Mouse (Mus musculus): ENCODE results near the gene Gm45021. TPM values are rescaled to one million over a fixed set of nuclear protein-coding genes. Genes with fewer than 3 reads are reported as not detected.

Gene Gm45021
- polyA plus RNA-seq, 1 experiment from 2014 or later: not detected

DNA sequence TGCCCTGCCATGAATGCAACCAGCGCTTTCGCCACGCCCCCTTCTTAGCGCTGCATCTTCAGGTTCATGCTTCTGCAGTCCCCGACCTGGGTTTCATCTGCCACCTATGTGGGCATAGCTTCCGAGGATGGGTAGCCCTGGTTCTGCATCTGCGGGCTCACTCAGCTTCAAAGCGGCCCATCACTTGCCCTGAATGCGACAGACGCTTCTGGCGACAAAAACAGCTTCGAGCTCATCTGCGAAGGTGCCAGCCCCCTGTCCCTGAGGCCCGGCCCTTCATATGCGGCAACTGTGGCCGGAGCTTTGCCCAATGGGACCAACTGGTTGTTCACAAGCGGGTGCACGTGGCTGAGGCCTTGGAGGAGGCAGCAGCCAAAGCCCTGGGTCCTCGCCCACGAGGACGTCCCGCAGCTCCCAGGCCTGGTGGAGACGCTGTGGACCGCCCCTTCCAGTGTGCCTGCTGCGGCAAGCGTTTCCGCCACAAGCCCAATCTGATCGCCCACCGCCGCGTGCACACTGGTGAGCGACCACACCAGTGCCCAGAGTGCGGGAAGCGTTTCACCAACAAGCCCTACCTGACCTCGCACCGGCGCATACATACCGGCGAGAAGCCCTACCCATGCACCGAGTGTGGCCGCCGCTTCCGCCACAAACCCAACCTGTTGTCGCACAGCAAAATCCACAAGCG, 7.3 kb downstream of the Gm45021 start:
- no peak for ATAC-seq (replicated peaks; ENCODE audit: low FRiP score)
- Histone ChIP-seq H3K4me3 (ENCODE audit: low read depth, low read length) (no peak overlapping the region), H3K9me3 (ENCODE audit: control insufficient read depth, low read length) (peaks cover 11% of the 10 kb centered on the region), H3K4me1 (replicated peaks; ENCODE audit: control insufficient read depth, insufficient read depth, low read length) (peaks cover 9% of the 10 kb centered on the region; the same call in 1 of the 2 replicates), H3K27me3 (ENCODE audit: control insufficient read depth, insufficient read depth, low read length) (no peaks in the 10 kb centered on the region), H3K36me3 (ENCODE audit: control insufficient read depth, insufficient read depth, low read length) (peaks cover 25% of the 10 kb centered on the region), H3K27ac (ENCODE audit: low read depth, low read length) (no peak overlapping the region), H3K9ac (ENCODE audit: low read length) (no peak overlapping the region), H3K4me2 (ENCODE audit: low read depth, low read length, severe bottlenecking) (no peak overlapping the region)
- no peak for DNase-seq (ENCODE audit: low spot score)
- 96% methylated on average over 45 of the region's 45 CpGs for WGBS

DNA sequence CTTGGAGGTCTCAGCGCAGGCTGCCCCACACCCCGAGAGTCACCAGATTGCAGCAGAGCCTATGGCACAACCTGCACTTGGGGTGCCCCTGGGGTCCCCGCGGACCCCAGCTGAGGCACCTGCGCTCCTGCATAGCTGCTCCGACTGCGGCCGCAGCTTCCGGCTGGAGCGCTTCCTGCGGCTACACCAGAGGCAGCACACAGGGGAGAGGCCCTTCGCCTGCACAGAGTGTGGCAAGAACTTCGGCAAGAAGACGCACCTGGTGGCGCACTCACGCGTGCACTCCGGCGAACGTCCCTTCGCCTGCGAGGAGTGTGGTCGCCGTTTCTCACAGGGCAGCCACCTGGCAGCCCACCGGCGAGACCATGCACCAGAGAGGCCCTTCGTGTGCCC, 7.8 kb downstream of the Gm45021 start:
- Histone ChIP-seq H3K4me2 (ENCODE audit: low read depth, low read length, severe bottlenecking) (no peak overlapping the region), H3K36me3 (ENCODE audit: control insufficient read depth, insufficient read depth, low read length) (peaks cover 25% of the 10 kb centered on the region), H3K4me1 (replicated peaks; ENCODE audit: control insufficient read depth, insufficient read depth, low read length) (peaks cover 9% of the 10 kb centered on the region; the same call in 1 of the 2 replicates), H3K27me3 (ENCODE audit: control insufficient read depth, insufficient read depth, low read length) (no peaks in the 10 kb centered on the region), H3K27ac (ENCODE audit: low read depth, low read length) (no peak overlapping the region), H3K4me3 (ENCODE audit: low read depth, low read length) (no peak overlapping the region), H3K9ac (ENCODE audit: low read length) (no peak overlapping the region), H3K9me3 (ENCODE audit: control insufficient read depth, low read length) (peaks cover 11% of the 10 kb centered on the region)
- ATAC-seq (replicated peaks; ENCODE audit: low FRiP score): no peak
- no peak for DNase-seq (ENCODE audit: low spot score)
- 96% methylated on average over 27 of the region's 27 CpGs for WGBS

DNA sequence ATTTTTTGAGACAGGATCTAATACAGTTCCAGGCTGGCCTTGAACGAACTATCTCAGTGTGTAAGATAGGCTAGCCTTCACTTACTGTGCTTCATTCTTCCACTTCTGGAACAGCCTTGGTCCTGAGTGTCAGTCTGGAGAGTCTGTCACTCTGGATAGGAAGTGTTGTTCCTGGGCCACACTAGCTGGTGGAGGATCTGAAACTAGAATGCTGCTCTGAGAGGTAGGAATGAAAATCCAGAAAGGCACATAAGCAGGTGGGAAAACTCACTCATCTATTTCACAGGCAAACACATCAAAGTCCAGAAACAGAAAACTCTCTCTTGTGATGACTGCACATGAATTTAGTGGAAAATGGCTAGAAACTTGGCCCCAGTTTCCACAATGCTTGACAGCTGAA, 11.2 kb downstream of the Gm45021 start:
- peaks cover 6% of the 10 kb centered on the region for H3K4me1 ChIP-seq (replicated peaks; ENCODE audit: control insufficient read depth, insufficient read depth, low read length)
- DNase-seq (ENCODE audit: low spot score) (no peak), ATAC-seq (replicated peaks; ENCODE audit: low FRiP score) (no peak)
- H3K9me3 ChIP-seq (ENCODE audit: control insufficient read depth, low read length): peaks cover 11% of the 10 kb centered on the region
- 88% methylated on average over 1 of the region's 1 CpGs for WGBS
- no peak overlapping the region for H3K4me2 ChIP-seq (ENCODE audit: low read depth, low read length, severe bottlenecking)
- no peak overlapping the region for H3K9ac ChIP-seq (ENCODE audit: low read length)
- peaks cover 25% of the 10 kb centered on the region for H3K36me3 ChIP-seq (ENCODE audit: control insufficient read depth, insufficient read depth, low read length)
- no peaks in the 10 kb centered on the region for H3K27me3 ChIP-seq (ENCODE audit: control insufficient read depth, insufficient read depth, low read length)
- H3K27ac ChIP-seq (ENCODE audit: low read depth, low read length): no peak overlapping the region
- H3K4me3 ChIP-seq (ENCODE audit: low read depth, low read length): no peak overlapping the region

DNA sequence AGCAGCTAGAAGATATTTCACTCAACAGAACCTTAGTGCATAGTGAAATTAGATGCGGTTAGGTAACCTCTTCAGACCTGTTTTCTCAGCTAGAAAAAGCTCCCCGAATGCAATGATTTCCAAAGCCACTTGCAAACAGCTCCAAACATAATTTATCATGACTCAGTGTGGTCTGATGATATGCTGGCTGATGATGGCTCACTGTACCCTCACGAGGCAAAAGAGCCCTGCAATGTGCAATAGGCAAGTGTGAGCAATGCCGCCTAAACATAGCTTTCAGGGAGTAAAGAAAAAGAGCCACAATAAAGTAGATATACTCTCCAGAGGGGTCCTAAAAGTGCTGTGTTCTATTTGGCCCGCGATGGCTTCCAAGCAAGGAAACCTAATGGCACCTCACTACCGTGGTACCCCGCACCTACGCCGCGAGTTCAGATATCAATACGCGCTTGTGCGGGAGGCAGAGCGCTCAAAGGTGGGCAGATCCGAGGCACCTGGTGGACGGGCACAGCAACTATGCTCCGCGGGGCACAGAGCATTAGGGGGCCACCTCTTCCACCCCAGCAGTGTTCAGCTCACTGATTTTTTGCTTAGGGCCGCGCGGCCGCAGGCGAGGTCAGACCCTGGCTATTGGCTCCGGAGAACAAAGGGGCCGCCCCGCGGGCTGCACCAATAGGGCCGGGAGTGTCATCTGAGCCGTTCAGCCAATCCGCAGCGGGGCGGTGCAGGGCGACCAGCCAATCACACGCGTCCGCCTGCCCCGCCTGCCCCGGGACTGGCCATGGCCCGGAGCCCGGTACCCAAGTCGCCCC, 12.1 kb downstream of the Gm45021 start, which contains the start of gene Zfp775:
Gene Zfp775 (plus strand): TSS at position 793 of the 809 bp plus-strand sequence.
- peak within 1 kb of the TSS; percentile 93 for H3K9ac ChIP-seq (ENCODE audit: low read length)
- peak; percentile 98 for DNase-seq (ENCODE audit: low spot score)
- H3K9me3 ChIP-seq (ENCODE audit: control insufficient read depth, low read length): peaks cover 8% of the 10 kb centered on the region
- peaks cover 20% of the 10 kb centered on the region for H3K36me3 ChIP-seq (ENCODE audit: control insufficient read depth, insufficient read depth, low read length)
- peaks cover 6% of the 10 kb centered on the region for H3K4me1 ChIP-seq (replicated peaks; ENCODE audit: control insufficient read depth, insufficient read depth, low read length)
- peak; percentile 100 for ATAC-seq (replicated peaks; ENCODE audit: low FRiP score)
- no peaks in the 10 kb centered on the region for H3K27me3 ChIP-seq (ENCODE audit: control insufficient read depth, insufficient read depth, low read length)
- H3K4me2 ChIP-seq (ENCODE audit: low read depth, low read length, severe bottlenecking): peak within 1 kb of the TSS; percentile 89
- peak within 1 kb of the TSS; percentile 64 for H3K27ac ChIP-seq (ENCODE audit: low read depth, low read length)
- peak within 1 kb of the TSS; percentile 69 for H3K4me3 ChIP-seq (ENCODE audit: low read depth, low read length)
- 5% methylated on average over 42 of the region's 42 CpGs for WGBS

DNA sequence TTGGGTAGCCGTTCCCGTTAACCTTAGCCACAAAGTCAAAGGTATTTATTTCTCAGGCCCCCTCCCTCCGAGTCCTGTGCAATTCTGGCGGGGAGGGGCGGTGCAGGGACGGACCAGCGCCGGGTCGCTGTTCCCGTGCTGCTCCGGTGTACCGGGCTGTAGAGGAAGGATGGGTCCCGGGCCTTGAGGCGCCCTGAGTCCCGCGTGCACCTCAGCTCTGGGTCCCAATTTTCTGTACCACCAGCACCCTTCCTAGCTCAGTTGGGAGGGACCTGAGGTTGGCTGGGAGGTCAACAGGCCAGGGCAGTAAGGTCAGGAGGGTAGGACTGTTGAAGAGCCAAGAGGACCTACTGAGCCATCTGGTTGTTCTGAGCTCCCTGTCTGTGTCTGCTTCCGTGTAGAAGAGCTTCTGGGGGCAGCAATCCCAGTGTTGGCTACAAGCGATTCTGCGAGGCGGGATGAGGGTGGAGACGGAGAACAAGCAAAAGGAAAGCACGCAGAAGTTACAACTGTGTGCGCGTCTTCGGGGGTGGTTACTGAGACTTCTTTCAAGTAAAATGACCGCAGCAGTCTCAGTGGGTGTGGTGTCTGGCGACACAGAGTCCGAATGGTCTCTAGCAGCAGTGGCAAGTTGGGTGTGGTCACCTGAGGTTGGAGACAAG, 12.8 kb downstream of the Gm45021 start:
- peaks cover 1% of the 10 kb centered on the region for H3K9me3 ChIP-seq (ENCODE audit: control insufficient read depth, low read length)
- ATAC-seq (replicated peaks; ENCODE audit: low FRiP score) (peak; percentile 80), DNase-seq (ENCODE audit: low spot score) (no peak)

DNA sequence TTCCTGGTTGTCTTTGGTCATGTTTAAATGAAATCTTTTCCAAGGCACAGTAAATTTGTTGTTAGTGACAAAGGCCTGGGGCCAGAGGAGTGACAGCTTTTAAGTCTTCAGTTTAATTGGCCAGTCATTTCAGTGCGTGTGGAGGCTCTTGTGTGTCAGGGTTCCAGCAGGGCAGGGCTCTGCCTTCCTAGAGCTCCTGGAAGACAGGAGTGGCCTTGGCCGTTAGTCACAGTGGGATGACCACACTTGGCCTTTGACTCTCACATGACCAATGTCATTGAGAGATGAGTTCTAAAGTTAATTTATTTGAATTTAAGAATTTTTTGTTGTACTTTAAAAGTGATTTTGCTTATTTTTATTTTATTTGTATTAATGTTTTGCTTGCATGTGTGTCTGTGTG, 18.7 kb downstream of the Gm45021 start:
- H3K4me1 ChIP-seq (replicated peaks; ENCODE audit: control insufficient read depth, insufficient read depth, low read length): no peaks in the 10 kb centered on the region
- H3K9me3 ChIP-seq (ENCODE audit: control insufficient read depth, low read length): no peaks in the 10 kb centered on the region
- no peaks in the 10 kb centered on the region for H3K36me3 ChIP-seq (ENCODE audit: control insufficient read depth, insufficient read depth, low read length)
- no peak overlapping the region for H3K4me3 ChIP-seq (ENCODE audit: low read depth, low read length)
- H3K4me2 ChIP-seq (ENCODE audit: low read depth, low read length, severe bottlenecking): no peak overlapping the region
- WGBS: 62% methylated on average over 2 of the region's 2 CpGs
- H3K9ac ChIP-seq (ENCODE audit: low read length): no peak overlapping the region
- H3K27me3 ChIP-seq (ENCODE audit: control insufficient read depth, insufficient read depth, low read length): no peaks in the 10 kb centered on the region
- ATAC-seq (replicated peaks; ENCODE audit: low FRiP score) (no peak), DNase-seq (ENCODE audit: low spot score) (no peak)
- no peak overlapping the region for H3K27ac ChIP-seq (ENCODE audit: low read depth, low read length)

More for the DNA sequence above, 12.8 kb downstream of the Gm45021 start:
- Histone ChIP-seq H3K9ac (ENCODE audit: low read length) (peak overlapping the region; percentile 93), H3K36me3 (ENCODE audit: control insufficient read depth, insufficient read depth, low read length) (peaks cover 12% of the 10 kb centered on the region), H3K4me1 (replicated peaks; ENCODE audit: control insufficient read depth, insufficient read depth, low read length) (peaks cover 6% of the 10 kb centered on the region), H3K27ac (ENCODE audit: low read depth, low read length) (peak overlapping the region; percentile 59), H3K4me2 (ENCODE audit: low read depth, low read length, severe bottlenecking) (peak overlapping the region; percentile 89), H3K27me3 (ENCODE audit: control insufficient read depth, insufficient read depth, low read length) (no peaks in the 10 kb centered on the region), H3K4me3 (ENCODE audit: low read depth, low read length) (peak overlapping the region; percentile 69)
- WGBS: 2% methylated on average over 28 of the region's 28 CpGs

DNA sequence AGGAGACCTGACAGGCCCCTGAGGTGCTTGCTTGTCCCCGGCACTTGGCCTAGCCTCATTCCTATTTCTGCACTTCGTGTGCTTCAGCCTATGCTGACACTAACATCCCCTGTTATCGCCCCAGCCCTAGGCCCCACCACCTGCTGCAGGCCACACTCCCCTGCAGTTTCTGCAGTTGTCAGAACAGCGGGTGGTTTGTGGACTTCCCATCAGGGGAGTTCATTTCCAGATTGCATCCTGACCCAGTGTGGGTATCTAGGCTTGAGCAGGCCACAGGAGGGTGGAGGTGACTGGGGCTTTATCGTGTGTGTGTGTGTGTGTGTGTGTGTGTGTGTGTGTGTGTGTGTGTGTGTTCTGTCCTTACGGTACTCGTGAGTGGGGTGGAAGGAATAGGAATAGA, 20.1 kb downstream of the Gm45021 start:
- no peak for ATAC-seq (replicated peaks; ENCODE audit: low FRiP score)
- no peaks in the 10 kb centered on the region for H3K4me1 ChIP-seq (replicated peaks; ENCODE audit: control insufficient read depth, insufficient read depth, low read length)
- WGBS: 67% methylated on average over 7 of the region's 7 CpGs
- no peak overlapping the region for H3K27ac ChIP-seq (ENCODE audit: low read depth, low read length)
- no peak overlapping the region for H3K9ac ChIP-seq (ENCODE audit: low read length)
- no peaks in the 10 kb centered on the region for H3K9me3 ChIP-seq (ENCODE audit: control insufficient read depth, low read length)
- H3K4me3 ChIP-seq (ENCODE audit: low read depth, low read length): no peak overlapping the region
- DNase-seq (ENCODE audit: low spot score): no peak
- H3K36me3 ChIP-seq (ENCODE audit: control insufficient read depth, insufficient read depth, low read length): no peaks in the 10 kb centered on the region; the same call in 1 of the 2 replicates
- H3K27me3 ChIP-seq (ENCODE audit: control insufficient read depth, insufficient read depth, low read length): no peaks in the 10 kb centered on the region
- H3K4me2 ChIP-seq (ENCODE audit: low read depth, low read length, severe bottlenecking): no peak overlapping the region

DNA sequence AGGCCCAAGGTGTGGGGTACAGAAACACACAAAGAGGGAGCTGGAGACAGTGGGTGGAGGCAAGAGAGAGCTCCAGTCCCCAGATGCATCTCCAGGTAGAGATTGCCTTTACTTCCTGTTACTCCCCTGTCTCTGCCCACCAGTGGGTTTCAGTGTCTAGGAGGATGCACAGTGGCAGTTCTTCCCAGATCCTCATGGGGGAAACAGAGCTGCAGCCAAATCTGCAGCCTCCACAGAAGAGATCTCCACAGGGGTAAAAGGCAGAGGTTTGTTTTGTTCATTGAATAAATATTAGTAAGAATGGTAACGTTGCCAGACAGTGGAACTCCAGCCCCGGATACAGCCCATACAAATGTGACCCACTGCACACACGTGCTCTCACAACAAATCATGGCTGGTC, 21.2 kb downstream of the Gm45021 start:
- no peak overlapping the region for H3K4me2 ChIP-seq (ENCODE audit: low read depth, low read length, severe bottlenecking)
- no peak overlapping the region for H3K9ac ChIP-seq (ENCODE audit: low read length)
- ATAC-seq (replicated peaks; ENCODE audit: low FRiP score) (no peak), DNase-seq (ENCODE audit: low spot score) (no peak)
- no peaks in the 10 kb centered on the region for H3K9me3 ChIP-seq (ENCODE audit: control insufficient read depth, low read length)
- 86% methylated on average over 3 of the region's 3 CpGs for WGBS
- no peak overlapping the region for H3K27ac ChIP-seq (ENCODE audit: low read depth, low read length)
- no peaks in the 10 kb centered on the region for H3K4me1 ChIP-seq (replicated peaks; ENCODE audit: control insufficient read depth, insufficient read depth, low read length)
- no peaks in the 10 kb centered on the region; the same call in 1 of the 2 replicates for H3K36me3 ChIP-seq (ENCODE audit: control insufficient read depth, insufficient read depth, low read length)
- H3K4me3 ChIP-seq (ENCODE audit: low read depth, low read length): no peak overlapping the region
- no peaks in the 10 kb centered on the region for H3K27me3 ChIP-seq (ENCODE audit: control insufficient read depth, insufficient read depth, low read length)

Data from forebrain, embryonic 11.5 days (tissue).